In the genomic region with DNA sequence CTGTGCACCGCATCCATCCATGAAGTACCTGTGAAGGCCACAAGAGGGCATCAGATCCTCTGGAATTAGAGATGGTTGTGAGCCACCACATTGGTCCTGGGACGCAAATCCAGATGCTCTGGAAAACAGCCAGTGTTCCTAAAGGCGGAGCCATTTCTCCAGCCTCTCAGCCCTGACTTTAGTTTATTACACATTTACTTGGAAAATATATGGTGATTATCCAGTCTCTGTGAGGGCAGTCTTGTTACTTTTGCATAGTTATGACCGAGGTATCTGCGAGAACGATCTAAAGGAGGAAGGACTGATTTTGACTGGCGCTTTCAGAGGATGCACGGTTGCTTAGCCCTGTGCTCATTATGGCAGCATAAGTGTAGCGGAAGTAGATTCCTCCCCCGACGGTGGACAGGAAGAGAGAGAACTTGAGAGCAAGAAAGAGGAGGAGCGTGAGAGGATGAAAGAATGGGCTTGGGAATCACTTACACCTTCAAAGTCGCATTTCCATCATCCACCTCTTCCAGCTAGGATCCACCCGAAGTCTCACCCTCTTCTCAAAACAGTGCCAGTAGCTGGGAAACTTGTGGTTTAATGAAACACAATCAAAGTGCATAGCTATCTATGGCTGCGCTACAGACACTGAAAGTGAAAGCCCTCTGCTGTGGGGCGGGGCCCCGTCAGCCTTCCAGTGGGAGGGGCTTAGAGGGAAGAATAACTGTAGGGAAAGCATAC, we compare ENCODE assay signal across 8 mouse cellular contexts. TPM values are rescaled to one million over a fixed set of nuclear protein-coding genes. Genes with fewer than 3 reads are reported as not detected.
DNase-seq lines count a peak whose midpoint lies in the region; ATAC-seq lines count a peak whose summit lies in the region.

No protein-coding gene starts in this region.

- peak; percentile 84 for DNase-seq in urinary bladder, postnatal 14 days (ENCODE audit: low spot score)
- DNase-seq in urinary bladder, adult 2 months (ENCODE audit: low spot score): no peak
- DNase-seq in embryonic facial prominence, embryonic 10.5 days (ENCODE audit: low spot score): peak; percentile 80
- DNase-seq in heart, adult 11 months: peak; percentile 98
- DNase-seq in kidney, adult 18-20 months: peak; percentile 88
- peak; percentile 89 for DNase-seq in limb, embryonic 11.5 days (ENCODE audit: low spot score)
- DNase-seq in midbrain, embryonic 14.5 days: peak; percentile 95
- peak; percentile 60 to 72 for DNase-seq in spleen, adult 18-20 months

- 15% methylated on average over 17 of the region's 17 CpGs for WGBS in embryonic facial prominence, embryonic 10.5 days
- WGBS in limb, embryonic 11.5 days: 15% methylated on average over 17 of the region's 17 CpGs
- WGBS in midbrain, embryonic 14.5 days: 20% methylated on average over 17 of the region's 17 CpGs

- ATAC-seq in limb, embryonic 11.5 days (ENCODE audit: insufficient number of reproducible peaks, low FRiP score, low TSS enrichment, low read depth): peak; percentile 88
- ATAC-seq in midbrain, embryonic 14.5 days (ENCODE audit: low FRiP score, low TSS enrichment): peak; percentile 90

- peaks cover 7% of the 10 kb centered on the region for H3K4me1 ChIP-seq in embryonic facial prominence, embryonic 10.5 days
- H3K4me1 ChIP-seq in limb, embryonic 11.5 days (ENCODE audit: control insufficient read depth, insufficient read depth, low read length): no peaks in the 10 kb centered on the region
- no peaks in the 10 kb centered on the region for H3K4me1 ChIP-seq in midbrain, embryonic 14.5 days (ENCODE audit: control insufficient read depth, insufficient read depth, low read length)

- H3K36me3 ChIP-seq in embryonic facial prominence, embryonic 10.5 days (replicated peaks): no peaks in the 10 kb centered on the region
- H3K36me3 ChIP-seq in limb, embryonic 11.5 days (ENCODE audit: control insufficient read depth, insufficient read depth, low read length): no peaks in the 10 kb centered on the region
- H3K36me3 ChIP-seq in midbrain, embryonic 14.5 days (ENCODE audit: control insufficient read depth, insufficient read depth, low read length): no peaks in the 10 kb centered on the region

- H3K9me3 ChIP-seq in embryonic facial prominence, embryonic 10.5 days: no peaks in the 10 kb centered on the region
- H3K9me3 ChIP-seq in limb, embryonic 11.5 days (ENCODE audit: control insufficient read depth, low read length): no peaks in the 10 kb centered on the region
- no peaks in the 10 kb centered on the region for H3K9me3 ChIP-seq in midbrain, embryonic 14.5 days (ENCODE audit: control insufficient read depth, low read length)

- H3K27ac ChIP-seq in embryonic facial prominence, embryonic 10.5 days (replicated peaks): peak overlapping the region; percentile 75
- H3K27ac ChIP-seq in limb, embryonic 11.5 days (replicated peaks; ENCODE audit: low read depth, low read length): 0 out of 2 replicates have a peak overlapping the region, but pooled peaks have one; percentile 30
- peak overlapping the region; percentile 71 for H3K27ac ChIP-seq in midbrain, embryonic 14.5 days (replicated peaks; ENCODE audit: low read depth, low read length)

- H3K4me3 ChIP-seq in embryonic facial prominence, embryonic 10.5 days: peak overlapping the region; percentile 55
- H3K4me3 ChIP-seq in limb, embryonic 11.5 days (ENCODE audit: low read depth, low read length): peak overlapping the region; percentile 26
- H3K4me3 ChIP-seq in midbrain, embryonic 14.5 days (replicated peaks; ENCODE audit: low read depth, low read length): peak overlapping the region; percentile 33

- 0 out of 2 replicates have a peak overlapping the region, but pooled peaks have one; percentile 23 for H3K9ac ChIP-seq in limb, embryonic 11.5 days (ENCODE audit: low read length)
- H3K9ac ChIP-seq in midbrain, embryonic 14.5 days (replicated peaks; ENCODE audit: low read length): 0 out of 2 replicates have a peak overlapping the region, but pooled peaks have one; percentile 6

- no peaks in the 10 kb centered on the region for H3K27me3 ChIP-seq in embryonic facial prominence, embryonic 10.5 days (replicated peaks; ENCODE audit: low read depth, poor library complexity, severe bottlenecking)
- no peaks in the 10 kb centered on the region for H3K27me3 ChIP-seq in limb, embryonic 11.5 days (ENCODE audit: control insufficient read depth, insufficient read depth, low read length)
- H3K27me3 ChIP-seq in midbrain, embryonic 14.5 days (ENCODE audit: control insufficient read depth, insufficient read depth, low read length): no peaks in the 10 kb centered on the region

- H3K4me2 ChIP-seq in limb, embryonic 11.5 days (ENCODE audit: low read depth, severe bottlenecking): peak overlapping the region; percentile 65
- H3K4me2 ChIP-seq in midbrain, embryonic 14.5 days (ENCODE audit: low read length): peak overlapping the region; percentile 57

RNA-seq across cellular contexts. Expression of gene Usp18, which starts 26.5 kb away (rescaled TPM):
- polyA plus RNA-seq in urinary bladder, adult 2 months (2012; rRNA removed): 17.6 and 21.6 TPM in 2 replicates
- 0.39 and 0.50 TPM in 2 replicates for polyA plus RNA-seq in embryonic facial prominence, embryonic 10.5 days (2016; fragmentation: Nextera tagmentation; extraction: Ambion mirVana)
- 0.67 and 0.89 TPM in 2 replicates for polyA plus RNA-seq in limb, embryonic 11.5 days (2014; fragmentation: Nextera tagmentation; extraction: Ambion mirVana)
- polyA plus RNA-seq in midbrain, embryonic 14.5 days (2014; fragmentation: Nextera tagmentation; extraction: Ambion mirVana): 0.65 and 6.2 TPM in 2 replicates

RNA-seq across cellular contexts. Expression of gene Slc6a13, which starts 27.8 kb away (rescaled TPM):
- polyA plus RNA-seq in urinary bladder, adult 2 months (2012; rRNA removed): 0.40 and 1.2 TPM in 2 replicates
- polyA plus RNA-seq in embryonic facial prominence, embryonic 10.5 days (2016; fragmentation: Nextera tagmentation; extraction: Ambion mirVana): 1.3 and 1.8 TPM in 2 replicates
- polyA plus RNA-seq in limb, embryonic 11.5 days (2014; fragmentation: Nextera tagmentation; extraction: Ambion mirVana): 0.81 and 1.3 TPM in 2 replicates
- polyA plus RNA-seq in midbrain, embryonic 14.5 days (2014; fragmentation: Nextera tagmentation; extraction: Ambion mirVana): 0.51 and 33.1 TPM in 2 replicates
